Mouse (Mus musculus): ENCODE data around the gene Zfp715. TPM values are rescaled to one million over a fixed set of nuclear protein-coding genes. Genes with fewer than 3 reads are reported as not detected.

Gene Zfp715
- total and polyA plus RNA-seq, 2 experiments from 2014 or later: 16.5 to 25.8 TPM

GRCm38 (mm10) chr7:43326223-43326780, 13.2 kb upstream of the Zfp715 start:
- no peak for ATAC-seq (ENCODE audit: low FRiP score)

GRCm38 (mm10) chr7:43312386-43313012, 595 bp downstream of the Zfp715 start:
- peaks cover 14% of the 10 kb centered on the region for H3K36me3 ChIP-seq (ENCODE audit: insufficient read depth, low read length)
- H3K4me1 ChIP-seq (ENCODE audit: insufficient read depth, low read length): no peaks in the 10 kb centered on the region
- H3K4me2 ChIP-seq (ENCODE audit: low read depth, low read length, poor library complexity, severe bottlenecking): peak overlapping the region; percentile 72
- peak overlapping the region; percentile 81 for H3K27ac ChIP-seq (ENCODE audit: low read depth, low read length)
- ATAC-seq (ENCODE audit: low FRiP score) (peak; percentile 76), DNase-seq (ENCODE audit: low spot score) (peak; percentile 2)
- WGBS: 2% methylated on average over 32 of the region's 32 CpGs
- no peaks in the 10 kb centered on the region for H3K27me3 ChIP-seq (ENCODE audit: insufficient read depth, low read length)
- peak; percentile 56 for TF ChIP-seq CTCF (IDR thresholded peaks at IDR 0.05)
- no peaks in the 10 kb centered on the region for H3K9me3 ChIP-seq (ENCODE audit: low read length)
- peak overlapping the region; percentile 78 for H3K9ac ChIP-seq (replicated peaks; ENCODE audit: low read length, poor library complexity, severe bottlenecking)
- peak overlapping the region; percentile 71 for H3K4me3 ChIP-seq (ENCODE audit: low read depth, low read length)

More at GRCm38 (mm10) chr7:43326223-43326780, 13.2 kb upstream of the Zfp715 start:
- no peaks in the 10 kb centered on the region for H3K4me1 ChIP-seq (ENCODE audit: insufficient read depth, low read length)
- no peak overlapping the region for H3K9ac ChIP-seq (replicated peaks; ENCODE audit: low read length, poor library complexity, severe bottlenecking)
- no peak overlapping the region for H3K4me2 ChIP-seq (ENCODE audit: low read depth, low read length, poor library complexity, severe bottlenecking)
- no peaks in the 10 kb centered on the region for H3K27me3 ChIP-seq (ENCODE audit: insufficient read depth, low read length)
- no peak overlapping the region for H3K4me3 ChIP-seq (ENCODE audit: low read depth, low read length)
- WGBS: 54% methylated on average over 10 of the region's 10 CpGs
- no peak for DNase-seq (ENCODE audit: low spot score)
- H3K27ac ChIP-seq (ENCODE audit: low read depth, low read length): no peak overlapping the region
- no peaks in the 10 kb centered on the region for H3K9me3 ChIP-seq (ENCODE audit: low read length)
- TF ChIP-seq CTCF (IDR thresholded peaks at IDR 0.05): no peak
- no peaks in the 10 kb centered on the region for H3K36me3 ChIP-seq (ENCODE audit: insufficient read depth, low read length)

- DNase-seq (ENCODE audit: low spot score): no peak
- H3K9me3 ChIP-seq (ENCODE audit: low read length): no peaks in the 10 kb centered on the region
- peak overlapping the region; percentile 72; the same call in 1 of the 2 replicates for H3K4me2 ChIP-seq (ENCODE audit: low read depth, low read length, poor library complexity, severe bottlenecking)
- H3K9ac ChIP-seq (replicated peaks; ENCODE audit: low read length, poor library complexity, severe bottlenecking): peak overlapping the region; percentile 78; the same call in 1 of the 2 replicates
- peaks cover 16% of the 10 kb centered on the region for H3K36me3 ChIP-seq (ENCODE audit: insufficient read depth, low read length)
- H3K27me3 ChIP-seq (ENCODE audit: insufficient read depth, low read length): no peaks in the 10 kb centered on the region
- ATAC-seq (ENCODE audit: low FRiP score): no peak
- H3K4me1 ChIP-seq (ENCODE audit: insufficient read depth, low read length): no peaks in the 10 kb centered on the region
- peak overlapping the region; percentile 71; the same call in 1 of the 2 replicates for H3K4me3 ChIP-seq (ENCODE audit: low read depth, low read length)
- H3K27ac ChIP-seq (ENCODE audit: low read depth, low read length): no peak overlapping the region
- TF ChIP-seq CTCF (IDR thresholded peaks at IDR 0.05): no peak
- WGBS: 87% methylated on average over 6 of the region's 6 CpGs
These were observed 1.5 kb downstream of the Zfp715 start for GRCm38 (mm10) chr7:43311632-43312031.

GRCm38 (mm10) chr7:43309069-43309468, 4.0 kb downstream of the Zfp715 start:
- Histone ChIP-seq H3K27me3 (ENCODE audit: insufficient read depth, low read length) (no peaks in the 10 kb centered on the region), H3K36me3 (ENCODE audit: insufficient read depth, low read length) (peaks cover 16% of the 10 kb centered on the region), H3K4me1 (ENCODE audit: insufficient read depth, low read length) (no peaks in the 10 kb centered on the region), H3K9ac (replicated peaks; ENCODE audit: low read length, poor library complexity, severe bottlenecking) (no peak overlapping the region), H3K27ac (ENCODE audit: low read depth, low read length) (no peak overlapping the region), H3K9me3 (ENCODE audit: low read length) (no peaks in the 10 kb centered on the region), H3K4me3 (ENCODE audit: low read depth, low read length) (no peak overlapping the region), H3K4me2 (ENCODE audit: low read depth, low read length, poor library complexity, severe bottlenecking) (no peak overlapping the region)
- ATAC-seq (ENCODE audit: low FRiP score): no peak
- 89% methylated on average over 2 of the region's 2 CpGs for WGBS
- TF ChIP-seq CTCF (IDR thresholded peaks at IDR 0.05): no peak
- DNase-seq (ENCODE audit: low spot score): no peak

GRCm38 (mm10) chr7:43305235-43305634, 7.9 kb downstream of the Zfp715 start:
- Histone ChIP-seq H3K9me3 (ENCODE audit: low read length) (no peaks in the 10 kb centered on the region), H3K36me3 (ENCODE audit: insufficient read depth, low read length) (peaks cover 27% of the 10 kb centered on the region)

GRCm38 (mm10) chr7:43291524-43291923, 21.6 kb downstream of the Zfp715 start:
- ATAC-seq (ENCODE audit: low FRiP score): no peak
- peaks cover 4% of the 10 kb centered on the region; the same call in 1 of the 2 replicates for H3K36me3 ChIP-seq (ENCODE audit: insufficient read depth, low read length)

More at GRCm38 (mm10) chr7:43305235-43305634, 7.9 kb downstream of the Zfp715 start:
- ATAC-seq (ENCODE audit: low FRiP score) (no peak), DNase-seq (ENCODE audit: low spot score) (no peak)
- Histone ChIP-seq H3K4me1 (ENCODE audit: insufficient read depth, low read length) (no peaks in the 10 kb centered on the region), H3K27me3 (ENCODE audit: insufficient read depth, low read length) (no peaks in the 10 kb centered on the region), H3K4me3 (ENCODE audit: low read depth, low read length) (no peak overlapping the region), H3K9ac (replicated peaks; ENCODE audit: low read length, poor library complexity, severe bottlenecking) (no peak overlapping the region), H3K27ac (ENCODE audit: low read depth, low read length) (no peak overlapping the region), H3K4me2 (ENCODE audit: low read depth, low read length, poor library complexity, severe bottlenecking) (no peak overlapping the region)
- TF ChIP-seq CTCF (IDR thresholded peaks at IDR 0.05): no peak
- 91% methylated on average over 3 of the region's 3 CpGs for WGBS

More at GRCm38 (mm10) chr7:43291524-43291923, 21.6 kb downstream of the Zfp715 start:
- DNase-seq (ENCODE audit: low spot score): no peak
- no peak overlapping the region for H3K9ac ChIP-seq (replicated peaks; ENCODE audit: low read length, poor library complexity, severe bottlenecking)
- H3K4me2 ChIP-seq (ENCODE audit: low read depth, low read length, poor library complexity, severe bottlenecking): no peak overlapping the region
- H3K9me3 ChIP-seq (ENCODE audit: low read length): no peaks in the 10 kb centered on the region
- TF ChIP-seq CTCF (IDR thresholded peaks at IDR 0.05): no peak
- no peaks in the 10 kb centered on the region for H3K4me1 ChIP-seq (ENCODE audit: insufficient read depth, low read length)
- no peaks in the 10 kb centered on the region for H3K27me3 ChIP-seq (ENCODE audit: insufficient read depth, low read length)
- no peak overlapping the region for H3K27ac ChIP-seq (ENCODE audit: low read depth, low read length)
- H3K4me3 ChIP-seq (ENCODE audit: low read depth, low read length): no peak overlapping the region
- 85% methylated on average over 3 of the region's 3 CpGs for WGBS

Data from midbrain, postnatal 0 days (tissue).